Mouse (Mus musculus) small intestine, adult 2 months (tissue): ENCODE data around the gene Pth1r.
A peak's percentile ranks its signal among the peaks of the same experiment; 100 is the strongest.

Experiments used
- CTCF ChIP-seq: fragments of 200-500 bp; IDR thresholded peaks from 2 replicates; pipeline ENCODE4 v1.5.1; 2012; ENCODE audit warnings: low read depth, mild to moderate bottlenecking, control low read depth, inconsistent platforms, low read length, moderate library complexity, mixed read lengths; ENCODE audit not compliant: insufficient replicate concordance, insufficient read length; ENCODE audit errors: extremely low read depth
- POLR2A ChIP-seq: fragments of 200-500 bp; IDR thresholded peaks from 2 replicates; pipeline ENCODE4 v1.6.1; 2012; ENCODE audit warnings: low read depth, mild to moderate bottlenecking, control low read depth, inconsistent platforms, low read length, moderate library complexity

DNA sequence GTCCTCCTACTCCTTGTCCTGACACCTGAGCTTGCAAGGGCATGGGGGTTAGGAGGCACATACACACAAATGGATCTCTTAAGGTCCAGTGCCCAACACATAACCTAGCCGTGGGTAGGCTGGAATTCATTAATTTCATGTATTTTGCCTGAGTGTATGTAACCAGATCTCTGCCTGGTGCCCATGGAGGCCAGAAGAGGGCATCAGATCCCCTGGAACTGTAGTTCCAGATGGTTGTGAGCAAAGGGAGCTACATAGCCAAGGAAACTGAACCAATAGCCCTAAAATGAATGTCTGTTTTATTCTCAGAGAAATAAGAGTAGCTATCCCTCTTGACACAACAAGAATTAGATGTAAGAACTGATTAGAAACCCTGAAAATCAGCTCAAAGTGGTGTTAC lies 31.5 kb downstream of the Pth1r start:
- TF ChIP-seq POLR2A (no peak), CTCF (peak; percentile 26; the same call in 1 of the 2 replicates)
